Mouse (Mus musculus) kidney, embryonic 14.5 days (tissue): ENCODE measurements around the gene Mvp. TPM values are rescaled to one million over a fixed set of nuclear protein-coding genes. Genes with fewer than 3 reads are reported as not detected.

Source experiments
- ATAC-seq: fragments of 200-750 bp; cut with Nextera tagmentation; 2 replicates; pipeline ENCODE4 v1.8.0; 2017; ENCODE audit warnings: moderate number of reproducible peaks, mild to moderate bottlenecking, moderate TSS enrichment, moderate library complexity; ENCODE audit not compliant: low FRiP score, low TSS enrichment
- H3K27ac ChIP-seq: fragments of 300-500 bp; sonication (generic); 2 replicates; pipeline ENCODE4 v1.5.1; 2014; ENCODE audit warnings: low read depth, mild to moderate bottlenecking, low read length, moderate library complexity, mixed read lengths
- H3K27me3 ChIP-seq: fragments of 300-500 bp; sonication (generic); 2 replicates; pipeline ENCODE4 v1.6.1; 2014; ENCODE audit warnings: mild to moderate bottlenecking, low read length; ENCODE audit not compliant: control insufficient read depth, insufficient read depth
- H3K36me3 ChIP-seq: fragments of 300-500 bp; sonication (generic); 2 replicates; pipeline ENCODE4 v1.6.1; 2014; ENCODE audit warnings: low read length, mixed read lengths; ENCODE audit not compliant: control insufficient read depth, insufficient read depth
- H3K4me1 ChIP-seq: fragments of 300-500 bp; sonication (generic); 2 replicates; pipeline ENCODE4 v1.6.1; 2014; ENCODE audit warnings: low read length, mixed read lengths; ENCODE audit not compliant: control insufficient read depth, insufficient read depth
- H3K4me2 ChIP-seq: fragments of 300-500 bp; sonication (generic); replicated peaks from 2 replicates; pipeline ENCODE4 v1.6.1; 2014; ENCODE audit warnings: low read depth, mild to moderate bottlenecking, low read length
- H3K4me3 ChIP-seq: fragments of 300-500 bp; sonication (generic); 2 replicates; pipeline ENCODE4 v1.5.1; 2014; ENCODE audit warnings: mild to moderate bottlenecking, low read length
- H3K9ac ChIP-seq: fragments of 300-500 bp; sonication (generic); 2 replicates; pipeline ENCODE4 v1.6.1; 2014; ENCODE audit warnings: low read depth, mild to moderate bottlenecking, low read length, moderate library complexity
- H3K9me3 ChIP-seq: fragments of 300-500 bp; sonication (generic); 2 replicates; pipeline ENCODE4 v1.6.1; 2016; ENCODE audit warnings: low read length; ENCODE audit not compliant: control insufficient read depth
- WGBS: fragments of 180-500 bp; shearing (Covaris S2); extraction: QIAGEN DNeasy Blood & Tissue Kit; methylation state at CpG from one replicate; pipeline ENCODE4 v1.1.7; 2014; 5-methylcytosine and 5-hydroxymethylcytosine counted together
- polyA plus RNA-seq: library from polyadenylated mRNA; unstranded; fragments of >200 nt; fragmentation: Nextera tagmentation; extraction: Ambion mirVana; gene quantifications from 2 replicates; pipeline ENCODE4 v1.2.1, GENCODE M21; 2014

Mvp gene
- polyA plus RNA-seq, 1 experiment from 2014 or later: 9.7 TPM

GRCm38 (mm10) chr7:127020901-127021562, 6.6 kb upstream of the Mvp start, which contains the start of the genes Gm42742 and Prrt2:
Gene Gm42742 (minus strand): TSS chr7:127021097.
Gene Prrt2 (minus strand): TSS chr7:127021211.
- Histone ChIP-seq H3K27ac (peak within 1 kb of the TSS; percentile 77; the same call in 1 of the 2 replicates), H3K4me3 (peak within 1 kb of the TSS; percentile 53), H3K4me1 (peaks cover 63% of the 10 kb centered on the region), H3K9me3 (no peaks in the 10 kb centered on the region), H3K9ac (peak within 1 kb of the TSS; percentile 61), H3K27me3 (no peaks in the 10 kb centered on the region), H3K36me3 (peaks cover 32% of the 10 kb centered on the region), H3K4me2 (peak within 1 kb of the TSS; percentile 86)
- WGBS: under 1% methylated on average over 37 of the region's 37 CpGs
- ATAC-seq: peak; percentile 8; the same call in 1 of the 2 replicates

GRCm38 (mm10) chr7:127020491-127020890, 6.1 kb upstream of the Mvp start:
- H3K36me3 ChIP-seq: peaks cover 33% of the 10 kb centered on the region
- H3K27me3 ChIP-seq: no peaks in the 10 kb centered on the region
- no peak for ATAC-seq
- H3K9me3 ChIP-seq: no peaks in the 10 kb centered on the region
- peaks cover 68% of the 10 kb centered on the region for H3K4me1 ChIP-seq
- 39% methylated on average over 5 of the region's 5 CpGs for WGBS
- peak overlapping the region; percentile 77; the same call in 1 of the 2 replicates for H3K27ac ChIP-seq
- H3K4me3 ChIP-seq: peak overlapping the region; percentile 53
- peak overlapping the region; percentile 86 for H3K4me2 ChIP-seq
- peak overlapping the region; percentile 61 for H3K9ac ChIP-seq

- peak overlapping the region; percentile 86 for H3K4me2 ChIP-seq
- peaks cover 38% of the 10 kb centered on the region for H3K36me3 ChIP-seq
- peak overlapping the region; percentile 53 for H3K4me3 ChIP-seq
- H3K9ac ChIP-seq: peak overlapping the region; percentile 61
- 61% methylated on average over 3 of the region's 3 CpGs for WGBS
- no peak for ATAC-seq
- H3K27ac ChIP-seq: peak overlapping the region; percentile 77; the same call in 1 of the 2 replicates
- H3K9me3 ChIP-seq: no peaks in the 10 kb centered on the region
- H3K4me1 ChIP-seq: peaks cover 72% of the 10 kb centered on the region
- no peaks in the 10 kb centered on the region for H3K27me3 ChIP-seq
Observed at GRCm38 (mm10) chr7:127020031-127020430, 5.6 kb upstream of the Mvp start.

- ATAC-seq: no peak
- peaks cover 35% of the 10 kb centered on the region for H3K36me3 ChIP-seq
- no peak overlapping the region for H3K27ac ChIP-seq
- peaks cover 74% of the 10 kb centered on the region for H3K4me1 ChIP-seq
- no peaks in the 10 kb centered on the region for H3K27me3 ChIP-seq
- peak overlapping the region; percentile 53; the same call in 1 of the 2 replicates for H3K4me3 ChIP-seq
- 80% methylated on average over 14 of the region's 14 CpGs for WGBS
- peak overlapping the region; percentile 61 for H3K9ac ChIP-seq
- peak overlapping the region; percentile 86 for H3K4me2 ChIP-seq
- no peaks in the 10 kb centered on the region for H3K9me3 ChIP-seq
Observed at GRCm38 (mm10) chr7:127019306-127019960, 5.0 kb upstream of the Mvp start.

GRCm38 (mm10) chr7:127018416-127019305, 4.2 kb upstream of the Mvp start:
- 36% methylated on average over 15 of the region's 15 CpGs for WGBS
- Histone ChIP-seq H3K9ac (peak overlapping the region; percentile 61), H3K4me2 (peak overlapping the region; percentile 17; the same call in 1 of the 2 replicates), H3K36me3 (peaks cover 27% of the 10 kb centered on the region), H3K4me1 (peaks cover 70% of the 10 kb centered on the region), H3K27ac (peak overlapping the region; percentile 82; the same call in 1 of the 2 replicates), H3K4me3 (no peak overlapping the region), H3K9me3 (no peaks in the 10 kb centered on the region), H3K27me3 (no peaks in the 10 kb centered on the region)
- no peak for ATAC-seq

GRCm38 (mm10) chr7:127017950-127018345, 3.5 kb upstream of the Mvp start:
- Histone ChIP-seq H3K27ac (peak overlapping the region; percentile 82), H3K4me1 (peaks cover 62% of the 10 kb centered on the region), H3K27me3 (no peaks in the 10 kb centered on the region), H3K9me3 (no peaks in the 10 kb centered on the region), H3K36me3 (peaks cover 24% of the 10 kb centered on the region), H3K9ac (peak overlapping the region; percentile 61; the same call in 1 of the 2 replicates), H3K4me2 (peak overlapping the region; percentile 17; the same call in 1 of the 2 replicates), H3K4me3 (no peak overlapping the region)
- 41% methylated on average over 6 of the region's 6 CpGs for WGBS
- no peak for ATAC-seq

- Histone ChIP-seq H3K9ac (peak within 1 kb of the TSS; percentile 70), H3K4me3 (peak within 1 kb of the TSS; percentile 53), H3K9me3 (no peaks in the 10 kb centered on the region), H3K27ac (peak within 1 kb of the TSS; percentile 82), H3K4me2 (peak within 1 kb of the TSS; percentile 75), H3K4me1 (peaks cover 56% of the 10 kb centered on the region), H3K36me3 (peaks cover 21% of the 10 kb centered on the region), H3K27me3 (no peaks in the 10 kb centered on the region)
- WGBS: 4% methylated on average over 39 of the region's 39 CpGs
- peak; percentile 74 for ATAC-seq
Observed at GRCm38 (mm10) chr7:127016971-127017949, 2.8 kb upstream of the Mvp start, which contains the start of gene Pagr1a. Gene Pagr1a (minus strand): TSS chr7:127017352.
